Mouse (Mus musculus) forebrain, postnatal 0 days (tissue): ENCODE measurements around the gene Gfod2. TPM values are rescaled to one million over a fixed set of nuclear protein-coding genes. Genes with fewer than 3 reads are reported as not detected.

ENCODE experiments used
- ATAC-seq: fragments of 200-750 bp; cut with Nextera tagmentation; 2 replicates; pipeline ENCODE4 v1.8.0; 2017; ENCODE audit warnings: mild to moderate bottlenecking, moderate library complexity
- DNase-seq: peaks from one replicate; pipeline ENCODE4 v3.0.0-alpha.2; 2015
- H3K27ac ChIP-seq: fragments of 300-500 bp; sonication (generic); 2 replicates; pipeline ENCODE4 v1.5.1; 2014; ENCODE audit warnings: low read depth, mild to moderate bottlenecking, antibody characterized with exemption, low read length, moderate library complexity, mixed read lengths
- H3K27me3 ChIP-seq: fragments of 300-500 bp; sonication (generic); 2 replicates; pipeline ENCODE4 v1.6.1; 2014; ENCODE audit warnings: mild to moderate bottlenecking, low read length, mixed read lengths; ENCODE audit not compliant: insufficient read depth
- H3K36me3 ChIP-seq: fragments of 300-500 bp; sonication (generic); 2 replicates; pipeline ENCODE4 v1.6.1; 2014; ENCODE audit warnings: mild to moderate bottlenecking, moderate library complexity; ENCODE audit not compliant: insufficient read depth
- H3K4me1 ChIP-seq: fragments of 300-500 bp; sonication (generic); 2 replicates; pipeline ENCODE4 v1.6.1; 2014; ENCODE audit warnings: antibody characterized with exemption; ENCODE audit not compliant: insufficient read depth
- H3K4me2 ChIP-seq: fragments of 300-500 bp; sonication (generic); 2 replicates; pipeline ENCODE4 v1.6.1; 2014; ENCODE audit warnings: low read depth, mild to moderate bottlenecking, moderate library complexity
- H3K4me3 ChIP-seq: fragments of 300-500 bp; sonication (generic); 2 replicates; pipeline ENCODE4 v1.5.1; 2014; ENCODE audit warnings: low read depth, low read length, mixed read lengths
- H3K9ac ChIP-seq: fragments of 300-500 bp; sonication (generic); 2 replicates; pipeline ENCODE4 v1.6.1; 2014; ENCODE audit warnings: mild to moderate bottlenecking
- H3K9me3 ChIP-seq: fragments of 300-500 bp; sonication (generic); 2 replicates; pipeline ENCODE4 v1.6.1; 2016; ENCODE audit warnings: low read length
- CTCF ChIP-seq: sonication (generic); IDR thresholded peaks from 2 replicates; pipeline ENCODE4 v1.5.1; 2016; ENCODE audit warnings: antibody characterized with exemption, control low read depth, low read depth
- whole genome bisulfite sequencing: fragments of 180-500 bp; shearing (Covaris S2); extraction: QIAGEN DNeasy Blood & Tissue Kit; methylation state at CpG from one replicate; pipeline ENCODE4 v1.1.7; 2014; 5-methylcytosine and 5-hydroxymethylcytosine counted together
- polyA plus RNA-seq: library from polyadenylated mRNA; unstranded; fragments of >200 nt; fragmentation: Nextera tagmentation; extraction: Ambion mirVana; gene quantifications from 2 replicates; pipeline ENCODE4 v1.2.1, GENCODE M21; 2015
- total RNA-seq: library from RNA; depleted of rRNA; stranded (reverse); fragments of >200 nt; gene quantifications from 2 replicates; pipeline ENCODE4 v1.2.3, GENCODE M21; 2014

Gfod2 gene
- total and polyA plus RNA-seq, 2 experiments from 2014 or later: 51.2 to 71.2 TPM

DNA sequence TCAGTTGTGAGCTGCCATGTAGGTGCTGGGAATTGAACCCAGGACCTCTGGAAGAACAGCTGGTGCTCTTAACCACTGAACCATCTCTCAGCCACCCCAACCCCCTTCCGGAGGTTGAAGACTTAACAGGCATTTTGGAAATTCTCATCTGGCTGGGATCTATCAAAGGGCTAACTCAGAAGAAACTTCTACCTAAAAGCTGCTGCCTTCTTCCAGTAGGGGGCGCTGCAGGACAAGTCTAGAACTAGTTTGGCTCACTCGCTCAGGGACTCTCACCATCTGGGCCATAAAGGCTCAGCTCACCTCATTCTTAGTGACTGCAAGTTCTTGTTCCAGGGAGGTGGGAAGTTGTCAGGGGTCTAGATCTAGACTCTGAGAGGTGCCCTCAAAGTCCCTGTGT lies 44.3 kb downstream of the Gfod2 start:
- TF ChIP-seq CTCF: peak; percentile 84
- Histone ChIP-seq H3K36me3 (peaks cover 19% of the 10 kb centered on the region), H3K4me3 (no peak overlapping the region), H3K27me3 (no peaks in the 10 kb centered on the region), H3K27ac (no peak overlapping the region), H3K9ac (no peak overlapping the region), H3K4me2 (no peak overlapping the region), H3K9me3 (no peaks in the 10 kb centered on the region), H3K4me1 (no peaks in the 10 kb centered on the region)
- ATAC-seq (peak; percentile 53; the same call in 1 of the 2 replicates), DNase-seq (peak; percentile 86)
- WGBS: 4% methylated on average over 3 of the region's 3 CpGs

DNA sequence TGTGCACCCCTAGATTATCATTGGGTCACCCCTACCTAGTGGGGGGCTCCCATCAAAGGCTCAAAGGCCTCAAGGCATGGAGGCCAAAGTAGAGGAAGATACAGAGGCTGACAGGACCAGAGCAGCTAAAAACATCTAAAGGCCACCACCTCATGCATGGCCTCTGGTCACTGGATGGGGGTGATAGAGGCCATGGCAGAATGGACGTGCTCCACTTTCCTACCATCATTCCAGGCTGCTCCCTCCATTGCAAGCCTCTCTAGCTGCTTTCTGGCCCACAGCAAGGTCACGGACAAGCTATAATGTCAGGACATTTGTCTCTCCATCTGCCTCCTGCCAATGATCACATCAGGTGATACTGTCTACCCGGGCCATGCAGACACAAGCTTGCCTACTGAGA lies 46.2 kb downstream of the Gfod2 start:
- Histone ChIP-seq H3K27me3 (no peaks in the 10 kb centered on the region), H3K4me1 (no peaks in the 10 kb centered on the region), H3K27ac (no peak overlapping the region), H3K4me2 (no peak overlapping the region), H3K4me3 (no peak overlapping the region), H3K9ac (no peak overlapping the region), H3K9me3 (no peaks in the 10 kb centered on the region), H3K36me3 (peaks cover 17% of the 10 kb centered on the region)
- TF ChIP-seq CTCF: no peak
- DNase-seq: no peak
- ATAC-seq: no peak
- 90% methylated on average over 3 of the region's 3 CpGs for WGBS

DNA sequence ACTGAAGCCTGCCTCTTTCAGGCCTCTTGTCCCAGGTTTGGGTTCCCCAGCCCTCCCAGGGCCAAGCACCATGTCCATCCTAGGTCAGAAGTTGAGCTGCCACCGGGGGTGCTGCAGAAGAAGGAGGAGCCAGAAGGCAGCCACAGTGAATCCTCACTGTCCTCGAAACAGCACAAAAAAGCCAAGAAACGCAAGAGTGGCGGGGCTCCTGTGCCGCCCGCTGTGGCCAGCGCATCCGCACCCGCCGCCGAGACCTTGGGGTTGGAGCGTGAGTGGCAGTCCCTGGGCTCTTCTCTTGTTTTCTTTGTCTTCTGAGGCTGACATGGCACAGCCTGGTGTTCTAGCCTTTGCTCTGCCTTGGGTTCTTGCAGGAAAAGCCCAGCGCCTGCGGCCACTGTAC lies 49.1 kb downstream of the Gfod2 start:
- 71% methylated on average over 13 of the region's 14 CpGs for WGBS
- no peaks in the 10 kb centered on the region for H3K9me3 ChIP-seq
- no peak for DNase-seq

DNA sequence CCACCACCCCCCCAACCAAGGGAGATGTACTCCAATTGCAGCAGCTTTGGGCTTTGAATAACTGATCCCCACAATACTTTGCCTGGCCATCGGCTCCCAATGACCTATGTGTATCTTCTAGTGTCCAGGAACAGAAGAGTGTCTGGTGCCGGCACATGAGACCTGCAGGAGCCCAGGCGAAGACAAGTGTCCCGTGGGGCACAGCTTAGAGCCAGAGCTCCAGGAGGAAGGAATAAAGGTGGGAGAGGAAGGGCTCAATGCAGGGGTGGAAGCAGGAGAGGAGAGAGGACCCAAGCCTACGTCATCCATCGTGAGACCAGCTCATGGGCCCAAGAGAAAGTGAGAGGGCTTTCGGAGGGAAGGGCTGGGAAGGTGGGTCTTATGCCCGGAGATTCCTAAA lies 49.8 kb downstream of the Gfod2 start:
- H3K27me3 ChIP-seq: no peaks in the 10 kb centered on the region
- WGBS: 94% methylated on average over 8 of the region's 8 CpGs

More for the DNA sequence above, 49.1 kb downstream of the Gfod2 start:
- H3K27me3 ChIP-seq: no peaks in the 10 kb centered on the region
- no peak overlapping the region for H3K4me2 ChIP-seq
- H3K36me3 ChIP-seq: peaks cover 2% of the 10 kb centered on the region
- H3K4me1 ChIP-seq: no peaks in the 10 kb centered on the region
- no peak for TF ChIP-seq CTCF
- H3K4me3 ChIP-seq: no peak overlapping the region
- H3K9ac ChIP-seq: no peak overlapping the region
- ATAC-seq: no peak
- no peak overlapping the region for H3K27ac ChIP-seq

DNA sequence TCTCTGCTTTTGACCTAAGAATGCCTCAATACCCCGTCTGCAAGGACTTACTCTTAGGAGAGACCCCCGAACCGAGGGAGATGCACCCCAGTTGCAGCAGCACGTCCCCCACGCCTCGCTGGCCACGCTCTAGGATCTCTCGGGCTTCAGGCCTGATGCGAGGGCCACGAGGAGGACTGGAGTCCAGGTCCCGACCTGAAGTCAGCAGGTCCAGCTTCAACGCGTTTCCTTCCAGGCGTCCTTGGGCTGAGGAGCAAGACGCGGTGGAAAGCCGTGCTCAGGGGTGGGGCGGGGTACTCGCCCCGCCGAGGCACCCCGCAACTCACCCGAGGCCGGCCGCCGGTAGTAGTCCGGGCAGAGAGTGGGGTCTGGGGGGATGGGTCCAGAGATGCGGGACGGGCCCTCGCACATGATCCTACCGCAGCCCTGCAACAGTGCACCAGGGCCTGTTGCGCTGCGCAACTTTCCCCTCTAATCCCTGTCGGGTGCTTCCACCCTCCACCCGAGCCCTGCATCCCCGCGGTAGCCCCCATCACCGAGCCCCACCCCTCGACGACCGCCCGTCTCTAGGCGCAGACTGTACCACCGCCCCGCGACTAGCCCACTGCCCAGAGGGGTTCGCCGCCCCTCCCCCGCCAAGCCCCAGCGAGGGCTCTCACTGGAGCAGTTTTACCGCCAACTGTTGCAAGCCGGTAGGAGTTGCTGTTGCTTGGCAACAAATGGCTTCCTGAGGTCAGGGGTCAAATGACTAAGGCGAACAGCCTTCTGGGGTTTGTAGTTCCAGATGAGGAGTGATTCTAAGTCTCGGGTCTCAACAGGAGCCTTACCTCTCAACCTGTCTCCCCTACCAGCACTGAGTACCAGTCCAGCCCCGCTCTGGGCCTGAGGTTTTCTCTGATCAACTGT lies 50.7 kb downstream of the Gfod2 start, which contains the start of the genes 4933405L10Rik and Enkd1:
4933405L10Rik (plus strand) TSS at position 158 of the 906 bp plus-strand sequence.
Enkd1 (minus strand) TSS at position 713 of the 906 bp plus-strand sequence.
- Histone ChIP-seq H3K4me3 (peak within 1 kb of the TSS; percentile 69), H3K27me3 (no peaks in the 10 kb centered on the region), H3K9ac (peak within 1 kb of the TSS; percentile 56), H3K9me3 (no peaks in the 10 kb centered on the region), H3K4me2 (peak within 1 kb of the TSS; percentile 98), H3K36me3 (peaks cover 12% of the 10 kb centered on the region), H3K27ac (no peak within 1 kb of the TSS), H3K4me1 (no peaks in the 10 kb centered on the region)
- no peak for TF ChIP-seq CTCF
- WGBS: under 1% methylated on average over 53 of the region's 55 CpGs
- peak; percentile 94 for DNase-seq
- ATAC-seq: peak; percentile 89

More for the DNA sequence above, 49.8 kb downstream of the Gfod2 start:
- Histone ChIP-seq H3K36me3 (peaks cover 9% of the 10 kb centered on the region), H3K9ac (no peak overlapping the region), H3K4me2 (no peak overlapping the region), H3K9me3 (no peaks in the 10 kb centered on the region), H3K4me3 (no peak overlapping the region), H3K27ac (no peak overlapping the region), H3K4me1 (no peaks in the 10 kb centered on the region)
- ATAC-seq: no peak
- DNase-seq: no peak
- TF ChIP-seq CTCF: no peak

DNA sequence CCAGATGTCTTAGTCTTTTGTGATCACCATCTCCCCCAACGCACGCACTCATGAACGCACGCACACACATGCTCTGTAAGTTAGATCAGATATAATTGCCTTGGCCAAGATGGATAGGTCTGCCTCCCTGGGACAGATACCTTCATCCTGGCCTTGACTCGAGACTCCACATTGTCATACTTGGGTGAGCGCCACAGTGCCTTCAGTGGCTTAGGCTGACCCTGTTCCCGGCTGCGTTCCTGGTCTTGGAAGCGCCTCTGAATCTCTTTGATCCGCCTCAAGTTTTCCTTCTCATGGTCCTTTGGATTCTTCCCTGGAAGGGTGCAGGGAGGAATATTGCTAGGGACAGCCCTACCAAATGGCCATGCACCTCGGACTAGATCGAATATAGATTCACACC lies 52.0 kb downstream of the Gfod2 start:
- no peak overlapping the region for H3K9ac ChIP-seq
- ATAC-seq: no peak
- H3K27me3 ChIP-seq: no peaks in the 10 kb centered on the region
- H3K36me3 ChIP-seq: peaks cover 12% of the 10 kb centered on the region
- H3K4me3 ChIP-seq: no peak overlapping the region
- H3K27ac ChIP-seq: no peak overlapping the region
- H3K4me1 ChIP-seq: peaks cover 5% of the 10 kb centered on the region
- no peak for TF ChIP-seq CTCF
- H3K9me3 ChIP-seq: no peaks in the 10 kb centered on the region
- no peak overlapping the region for H3K4me2 ChIP-seq
- DNase-seq: no peak
- 77% methylated on average over 12 of the region's 12 CpGs for WGBS

DNA sequence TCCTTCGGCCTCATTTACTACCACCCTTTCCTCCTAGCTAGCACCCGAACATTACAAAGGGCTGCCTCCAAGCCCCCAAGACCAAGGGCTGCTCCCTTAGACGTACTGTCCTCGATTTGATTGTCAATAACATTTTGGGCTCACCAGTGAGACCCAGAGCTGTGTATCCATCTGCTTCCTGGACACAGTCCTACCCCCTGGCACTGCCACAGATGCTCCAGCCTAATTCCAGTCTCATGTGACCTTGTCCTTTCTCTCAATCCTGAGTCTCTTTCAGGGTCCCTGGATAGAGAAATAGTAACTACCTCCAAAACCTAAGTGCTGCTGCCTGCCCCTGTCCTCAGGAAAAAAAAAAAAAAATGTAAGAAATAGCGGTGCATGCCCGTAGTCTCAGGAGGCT lies 53.5 kb downstream of the Gfod2 start:
- H3K4me3 ChIP-seq: no peak overlapping the region
- H3K27ac ChIP-seq: no peak overlapping the region
- TF ChIP-seq CTCF: no peak
- H3K9ac ChIP-seq: no peak overlapping the region
- H3K36me3 ChIP-seq: peaks cover 12% of the 10 kb centered on the region
- H3K9me3 ChIP-seq: no peaks in the 10 kb centered on the region
- no peaks in the 10 kb centered on the region for H3K27me3 ChIP-seq
- peaks cover 8% of the 10 kb centered on the region for H3K4me1 ChIP-seq
- DNase-seq: no peak
- no peak overlapping the region for H3K4me2 ChIP-seq
- WGBS: 91% methylated on average over 6 of the region's 6 CpGs
- no peak for ATAC-seq
